Mouse (Mus musculus): Measurements from ENCODE around the gene 3110009E18Rik.

DNA sequence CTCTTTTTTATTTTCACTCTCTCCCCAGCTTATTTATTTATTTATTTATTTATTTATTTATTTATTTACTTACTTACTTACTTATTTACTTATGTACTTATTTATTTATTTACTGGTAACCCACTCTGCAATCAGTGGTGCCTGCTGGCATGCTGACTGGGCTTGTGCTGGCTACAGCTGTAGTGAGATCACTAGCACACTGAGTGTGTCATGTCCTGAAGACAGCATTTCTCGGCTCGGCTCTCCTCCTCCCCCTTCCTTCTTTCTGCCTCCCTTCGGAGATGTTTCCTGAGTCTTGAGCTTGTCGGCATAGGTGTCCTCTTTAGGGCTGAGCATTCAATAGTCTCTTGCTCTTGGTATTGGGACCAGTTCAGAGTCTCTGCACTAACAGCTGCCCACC, 78.0 kb downstream of the 3110009E18Rik start:
- TF ChIP-seq CTCF (IDR thresholded peaks at IDR 0.05; ENCODE audit: extremely low read depth, insufficient read depth, low read length) (no peak), POLR2A (IDR thresholded peaks at IDR 0.05; ENCODE audit: extremely low read depth, insufficient read depth, low read length) (no peak)

All from cortical plate, adult 2 months (tissue).